Mouse (Mus musculus): Measurements from ENCODE around the gene Nans. TPM values are rescaled to one million over a fixed set of nuclear protein-coding genes. Genes with fewer than 3 reads are reported as not detected.

Gene Nans
- 62.2 and 68.3 TPM in 2 replicates for polyA plus RNA-seq (2016; fragmentation: Nextera tagmentation; extraction: Ambion mirVana)

DNA sequence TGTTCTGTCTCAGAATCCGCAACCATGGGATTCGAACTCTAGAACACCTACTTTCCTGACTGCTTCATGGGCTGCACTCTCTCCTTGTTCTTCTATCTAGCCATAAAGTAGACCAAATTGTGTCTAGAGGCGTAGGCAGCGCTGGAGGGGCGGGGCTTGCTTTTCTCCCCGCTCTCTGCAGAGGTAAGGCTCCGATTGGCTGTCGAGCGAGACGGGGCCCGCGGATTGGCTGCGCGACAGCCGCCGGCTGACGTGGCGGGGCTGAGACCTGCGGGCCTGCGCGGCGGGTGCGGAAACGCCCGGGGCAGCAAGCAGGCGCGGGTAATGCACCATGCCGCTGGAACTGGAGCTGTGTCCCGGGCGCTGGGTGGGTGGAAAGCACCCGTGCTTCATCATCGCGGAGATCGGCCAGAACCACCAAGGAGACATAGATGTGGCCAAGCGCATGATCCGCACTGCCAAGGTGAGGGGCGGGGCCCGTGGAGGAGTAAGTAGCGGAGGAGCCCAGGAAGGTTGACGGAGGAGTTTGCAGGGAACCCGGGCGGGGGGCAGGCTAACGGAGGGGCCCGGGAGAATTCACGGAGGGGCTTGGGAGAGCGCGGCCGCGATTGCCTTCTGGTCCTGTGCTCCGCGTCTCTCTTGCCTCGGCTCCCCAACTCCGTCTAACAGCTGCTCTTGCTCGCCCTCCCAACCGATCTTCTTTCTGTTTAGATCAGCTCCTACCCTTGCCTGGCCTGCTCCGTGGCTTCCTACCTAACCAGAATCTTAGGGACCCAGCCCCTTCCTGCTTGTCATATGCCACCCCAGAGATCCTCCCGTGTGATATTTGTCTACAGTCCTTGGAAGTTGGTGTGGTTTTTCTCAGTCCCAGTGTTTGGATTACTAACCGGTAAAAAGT is at the start of gene Nans:
TSS of gene Nans (plus strand) at position 221 of the 898 bp plus-strand sequence.
- under 1% methylated on average over 58 of the region's 58 CpGs for WGBS
- Histone ChIP-seq H3K4me1 (replicated peaks) (peaks cover 18% of the 10 kb centered on the region), H3K9ac (peak within 1 kb of the TSS; percentile 87), H3K4me3 (peak within 1 kb of the TSS; percentile 91), H3K36me3 (peaks cover 26% of the 10 kb centered on the region), H3K27me3 (replicated peaks) (no peaks in the 10 kb centered on the region), H3K4me2 (peak within 1 kb of the TSS; percentile 93), H3K27ac (ENCODE audit: poor library complexity, severe bottlenecking) (peak within 1 kb of the TSS; percentile 75), H3K9me3 (replicated peaks) (no peaks in the 10 kb centered on the region)
- peak; percentile 96 for ATAC-seq (ENCODE audit: insufficient number of reproducible peaks, low FRiP score)

DNA sequence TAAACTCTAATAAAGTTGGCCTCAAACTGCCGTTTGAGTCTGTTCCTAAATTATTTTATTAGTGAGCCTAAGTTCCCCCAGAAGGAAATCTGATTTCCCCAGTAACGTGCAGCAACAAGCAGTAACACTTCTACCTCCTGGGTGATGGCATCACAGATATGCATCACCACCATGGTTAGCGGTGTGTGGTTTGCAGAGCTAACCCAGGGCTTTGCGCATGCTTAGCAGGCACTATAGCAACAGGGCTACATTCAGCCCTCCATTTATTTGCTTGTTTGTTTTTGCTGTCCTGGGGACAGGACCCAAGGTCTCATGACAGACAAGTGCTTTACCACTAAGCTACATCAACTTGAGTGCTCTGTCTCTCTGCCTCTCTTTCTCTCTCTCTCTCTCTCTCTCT is 46.5 kb upstream of the Nans start:
- ATAC-seq (ENCODE audit: insufficient number of reproducible peaks, low FRiP score) = no peak
- Histone ChIP-seq H3K36me3 (no peaks in the 10 kb centered on the region), H3K27ac (ENCODE audit: poor library complexity, severe bottlenecking) (no peak overlapping the region), H3K9ac (no peak overlapping the region), H3K27me3 (replicated peaks) (no peaks in the 10 kb centered on the region), H3K4me3 (no peak overlapping the region), H3K4me1 (replicated peaks) (no peaks in the 10 kb centered on the region), H3K4me2 (no peak overlapping the region), H3K9me3 (replicated peaks) (no peaks in the 10 kb centered on the region)
- WGBS = 76% methylated on average over 4 of the region's 4 CpGs

GRCm38 (mm10) chr4:46445237-46445945 is 43.7 kb upstream of the Nans start:
- no peak overlapping the region for H3K27ac ChIP-seq (ENCODE audit: poor library complexity, severe bottlenecking)
- H3K4me3 ChIP-seq = no peak overlapping the region
- H3K4me2 ChIP-seq = no peak overlapping the region
- H3K4me1 ChIP-seq (replicated peaks) = 0 out of 2 replicates have a peak, but pooled peaks cover 8% of the 10 kb centered on the region
- H3K36me3 ChIP-seq = no peaks in the 10 kb centered on the region
- H3K9ac ChIP-seq = no peak overlapping the region
- H3K27me3 ChIP-seq (replicated peaks) = no peaks in the 10 kb centered on the region
- 45% methylated on average over 9 of the region's 9 CpGs for WGBS
- H3K9me3 ChIP-seq (replicated peaks) = no peaks in the 10 kb centered on the region
- ATAC-seq (ENCODE audit: insufficient number of reproducible peaks, low FRiP score) = no peak

- no peaks in the 10 kb centered on the region for H3K36me3 ChIP-seq
- ATAC-seq (ENCODE audit: insufficient number of reproducible peaks, low FRiP score) = no peak
These were observed 41.6 kb upstream of the Nans start for GRCm38 (mm10) chr4:46447461-46447860.

GRCm38 (mm10) chr4:46448886-46449285 is 40.2 kb upstream of the Nans start:
- Histone ChIP-seq H3K4me1 (replicated peaks) (peaks cover 22% of the 10 kb centered on the region), H3K9me3 (replicated peaks) (no peaks in the 10 kb centered on the region), H3K36me3 (no peaks in the 10 kb centered on the region), H3K4me3 (no peak overlapping the region), H3K27me3 (replicated peaks) (no peaks in the 10 kb centered on the region), H3K27ac (ENCODE audit: poor library complexity, severe bottlenecking) (0 out of 2 replicates have a peak overlapping the region, but pooled peaks have one; percentile 25), H3K4me2 (no peak overlapping the region), H3K9ac (no peak overlapping the region)
- 35% methylated on average over 6 of the region's 6 CpGs for WGBS
- ATAC-seq (ENCODE audit: insufficient number of reproducible peaks, low FRiP score) = no peak

More at GRCm38 (mm10) chr4:46447461-46447860, 41.6 kb upstream of the Nans start:
- H3K4me3 ChIP-seq = no peak overlapping the region
- no peak overlapping the region for H3K4me2 ChIP-seq
- H3K27me3 ChIP-seq (replicated peaks) = no peaks in the 10 kb centered on the region
- H3K4me1 ChIP-seq (replicated peaks) = 0 out of 2 replicates have a peak, but pooled peaks cover 8% of the 10 kb centered on the region
- WGBS = 54% methylated on average over 1 of the region's 1 CpGs
- no peaks in the 10 kb centered on the region for H3K9me3 ChIP-seq (replicated peaks)
- H3K27ac ChIP-seq (ENCODE audit: poor library complexity, severe bottlenecking) = no peak overlapping the region
- no peak overlapping the region for H3K9ac ChIP-seq

DNA sequence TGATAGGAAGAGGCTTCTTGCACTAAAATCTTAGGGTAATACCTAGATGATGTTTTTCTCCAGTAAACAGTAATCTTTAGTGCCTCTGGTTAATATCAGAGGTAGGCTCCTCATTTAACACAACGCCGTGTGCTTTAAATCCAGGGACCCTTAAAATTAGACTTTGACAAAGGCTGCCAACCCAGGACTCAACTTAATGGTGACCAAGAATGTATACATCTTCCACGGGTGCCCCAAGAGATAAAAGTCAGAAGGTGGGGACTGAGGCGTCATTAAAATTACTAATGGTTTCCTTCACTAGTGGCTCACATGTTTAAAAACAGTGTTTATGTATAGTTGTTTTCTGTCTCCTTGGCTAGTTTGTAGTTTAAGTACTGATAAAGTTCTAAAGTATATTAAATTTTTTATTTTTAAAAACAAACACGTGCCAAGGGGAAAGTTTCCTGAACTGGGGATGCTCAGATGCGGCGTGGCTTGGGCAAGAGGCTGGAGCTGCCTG is 39.0 kb upstream of the Nans start:
- no peak for ATAC-seq (ENCODE audit: insufficient number of reproducible peaks, low FRiP score)
- Histone ChIP-seq H3K9ac (peak overlapping the region; percentile 99), H3K4me1 (replicated peaks) (peaks cover 31% of the 10 kb centered on the region), H3K27ac (ENCODE audit: poor library complexity, severe bottlenecking) (peak overlapping the region; percentile 100), H3K4me3 (peak overlapping the region; percentile 98), H3K9me3 (replicated peaks) (no peaks in the 10 kb centered on the region), H3K27me3 (replicated peaks) (no peaks in the 10 kb centered on the region), H3K4me2 (peak overlapping the region; percentile 84), H3K36me3 (no peaks in the 10 kb centered on the region)
- WGBS = 32% methylated on average over 7 of the region's 7 CpGs

- WGBS = under 1% methylated on average over 36 of the region's 66 CpGs
These were observed 38.4 kb upstream of the Nans start, which contains the start of gene Anp32b for GRCm38 (mm10) chr4:46450519-46451131. Gene Anp32b, plus strand, starts transcription at chr4:46450902.

DNA sequence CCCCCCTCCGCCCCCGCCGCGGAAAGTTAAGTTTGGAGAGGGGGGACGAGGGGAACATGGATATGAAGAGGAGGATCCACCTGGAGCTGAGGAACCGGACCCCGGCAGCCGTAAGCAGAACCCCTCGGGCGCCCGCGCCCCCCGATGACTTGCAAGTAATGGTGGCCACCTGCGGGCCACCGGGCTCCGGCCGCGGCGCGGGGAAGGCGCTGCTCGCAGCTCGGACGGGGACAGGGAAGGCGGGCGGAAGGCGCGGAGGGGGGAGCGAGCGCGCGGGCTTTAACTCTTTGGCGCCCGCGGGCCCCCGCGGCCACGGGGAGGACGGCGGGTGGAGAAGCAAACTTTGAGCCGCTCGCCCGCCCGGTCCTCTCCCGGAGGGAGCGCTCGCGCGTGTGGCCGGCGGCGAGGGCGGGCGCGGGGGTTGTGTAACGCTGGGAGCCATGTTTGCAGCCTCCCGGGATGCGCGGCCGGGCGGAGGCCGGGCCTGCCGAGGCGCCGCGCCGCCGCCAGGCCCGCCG is 37.7 kb upstream of the Nans start:
- no peaks in the 10 kb centered on the region for H3K9me3 ChIP-seq (replicated peaks)
- peak overlapping the region; percentile 84 for H3K4me2 ChIP-seq
- H3K4me3 ChIP-seq = peak overlapping the region; percentile 98
- H3K36me3 ChIP-seq = no peaks in the 10 kb centered on the region; the same call in 1 of the 2 replicates
- peaks cover 42% of the 10 kb centered on the region for H3K4me1 ChIP-seq (replicated peaks)
- peak; percentile 62 for ATAC-seq (ENCODE audit: insufficient number of reproducible peaks, low FRiP score)
- under 1% methylated on average over 57 of the region's 70 CpGs for WGBS
- no peaks in the 10 kb centered on the region for H3K27me3 ChIP-seq (replicated peaks)
- H3K27ac ChIP-seq (ENCODE audit: poor library complexity, severe bottlenecking) = peak overlapping the region; percentile 100
- H3K9ac ChIP-seq = peak overlapping the region; percentile 99

More at GRCm38 (mm10) chr4:46450519-46451131, 38.4 kb upstream of the Nans start, which contains the start of gene Anp32b:
- no peaks in the 10 kb centered on the region for H3K36me3 ChIP-seq
- peak within 1 kb of the TSS; percentile 100 for H3K27ac ChIP-seq (ENCODE audit: poor library complexity, severe bottlenecking)
- ATAC-seq (ENCODE audit: insufficient number of reproducible peaks, low FRiP score) = peak; percentile 94
- peak within 1 kb of the TSS; percentile 98 for H3K4me3 ChIP-seq
- peaks cover 37% of the 10 kb centered on the region for H3K4me1 ChIP-seq (replicated peaks)
- no peaks in the 10 kb centered on the region for H3K9me3 ChIP-seq (replicated peaks)
- no peaks in the 10 kb centered on the region for H3K27me3 ChIP-seq (replicated peaks)
- peak within 1 kb of the TSS; percentile 84 for H3K4me2 ChIP-seq
- H3K9ac ChIP-seq = peak within 1 kb of the TSS; percentile 99

DNA sequence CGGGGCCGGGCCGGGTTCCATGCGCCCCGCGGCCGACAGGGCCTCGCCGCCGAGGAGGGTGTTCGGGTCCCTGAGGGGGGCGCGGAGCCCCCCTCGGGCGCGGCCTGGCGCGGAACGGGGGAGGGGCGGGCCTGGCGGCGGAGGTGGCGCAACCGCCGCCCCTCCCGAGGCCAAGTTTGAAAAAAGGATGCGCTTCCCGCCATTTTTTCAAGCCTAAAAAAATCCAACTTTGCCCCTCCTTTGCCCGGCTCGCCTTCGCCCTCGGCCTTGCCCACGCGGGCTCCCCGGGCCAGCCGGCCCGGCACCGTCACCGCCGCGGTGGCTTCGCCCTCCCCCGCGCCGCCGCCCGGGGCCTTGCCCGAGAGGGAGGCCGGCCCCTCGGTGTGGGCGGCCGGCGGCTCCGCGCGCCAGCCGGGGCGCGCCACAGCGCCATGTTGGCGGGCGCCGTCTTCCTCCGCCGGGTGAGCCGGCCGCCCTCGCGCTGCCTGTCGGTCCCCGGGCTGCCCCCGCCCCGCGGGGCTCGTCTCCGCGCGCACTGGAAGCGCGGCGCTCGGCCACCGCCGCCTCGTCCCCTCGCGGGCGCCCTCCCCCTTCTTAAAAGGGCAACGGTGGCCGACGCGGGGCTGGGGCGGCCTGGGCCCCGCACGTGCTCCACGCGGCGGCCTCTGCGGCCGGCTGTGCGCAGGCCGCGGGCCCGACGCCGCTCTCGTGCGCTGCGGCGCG is 37.1 kb upstream of the Nans start:
- H3K9me3 ChIP-seq (replicated peaks) = no peaks in the 10 kb centered on the region
- peak overlapping the region; percentile 100 for H3K27ac ChIP-seq (ENCODE audit: poor library complexity, severe bottlenecking)
- peak overlapping the region; percentile 98 for H3K4me3 ChIP-seq
- peak overlapping the region; percentile 84 for H3K4me2 ChIP-seq
- peaks cover 48% of the 10 kb centered on the region for H3K4me1 ChIP-seq (replicated peaks)
- H3K9ac ChIP-seq = peak overlapping the region; percentile 99
- WGBS = under 1% methylated on average over 93 of the region's 111 CpGs
- peak; percentile 24 for ATAC-seq (ENCODE audit: insufficient number of reproducible peaks, low FRiP score)
- H3K27me3 ChIP-seq (replicated peaks) = no peaks in the 10 kb centered on the region
- H3K36me3 ChIP-seq = peaks cover 2% of the 10 kb centered on the region; the same call in 1 of the 2 replicates

- ATAC-seq (ENCODE audit: insufficient number of reproducible peaks, low FRiP score) = peak; percentile 19; the same call in 1 of the 2 replicates
- peak overlapping the region; percentile 99 for H3K9ac ChIP-seq
- peaks cover 54% of the 10 kb centered on the region for H3K4me1 ChIP-seq (replicated peaks)
- peak overlapping the region; percentile 84 for H3K4me2 ChIP-seq
- peaks cover 5% of the 10 kb centered on the region; the same call in 1 of the 2 replicates for H3K36me3 ChIP-seq
- H3K27me3 ChIP-seq (replicated peaks) = no peaks in the 10 kb centered on the region
- under 1% methylated on average over 19 of the region's 19 CpGs for WGBS
- peak overlapping the region; percentile 98 for H3K4me3 ChIP-seq
- peak overlapping the region; percentile 100 for H3K27ac ChIP-seq (ENCODE audit: poor library complexity, severe bottlenecking)
- no peaks in the 10 kb centered on the region for H3K9me3 ChIP-seq (replicated peaks)
These were observed 36.6 kb upstream of the Nans start for GRCm38 (mm10) chr4:46452481-46452850.
